Mouse (Mus musculus) thymus, postnatal 0 days (tissue): Measurements from ENCODE around the gene Mapkapk3. TPM values are rescaled to one million over a fixed set of nuclear protein-coding genes. Genes with fewer than 3 reads are reported as not detected.

Experiments used
- DNase-seq: peaks from one replicate; pipeline ENCODE4 v3.0.0-alpha.2; 2015; ENCODE audit warnings: low spot score
- microRNA-seq: library from miRNA; unstranded; fragments of <30 nt; microRNA quantifications from one replicate; pipeline ENCODE4, GENCODE M21; 2016; ENCODE audit warnings: borderline number of aligned reads
- polyA plus RNA-seq: library from polyadenylated mRNA; unstranded; fragments of >200 nt; fragmentation: Nextera tagmentation; extraction: Ambion mirVana; gene quantifications from 2 replicates; pipeline ENCODE4 v1.2.1, GENCODE M21; 2015

Mapkapk3 gene
- polyA plus RNA-seq, 1 experiment from 2014 or later: 22.5 TPM

DNA sequence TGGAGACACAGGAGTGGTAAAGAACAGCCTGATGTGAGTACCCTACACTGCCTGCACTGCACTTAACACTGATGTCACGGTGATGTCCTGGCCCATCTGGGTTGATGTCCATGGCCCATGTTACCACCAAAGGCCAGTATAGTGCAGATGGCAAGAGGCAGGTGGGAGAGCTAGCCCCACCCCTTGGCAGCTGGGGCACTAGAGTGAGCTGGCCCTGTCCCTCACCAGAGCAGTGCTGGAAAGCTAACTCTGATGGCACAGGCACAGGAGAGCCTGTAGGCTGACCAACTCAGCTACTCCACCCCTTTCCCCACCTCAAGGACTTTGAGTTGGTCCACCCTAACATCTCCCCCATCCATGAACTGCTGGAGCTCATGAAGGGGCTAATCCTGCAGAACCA lies 65.1 kb downstream of the Mapkapk3 start:
- no peak for DNase-seq

Small RNAs within 50 kb of the gene (microRNA-seq; reads per million reads assigned to microRNA genes)
- not detected for gene Gm22238

Other genes with a start within 250 kb of the Mapkapk3 start
- 0.01 and 0.27 TPM in 2 replicates for gene Dock3, start 58.0 kb downstream of the Mapkapk3 start, polyA plus RNA-seq
- gene Cish, start 6.1 kb upstream of the Mapkapk3 start, polyA plus RNA-seq: 12.9 and 20.3 TPM in 2 replicates
- 5.7 and 6.2 TPM in 2 replicates for gene Hemk1, start 48.5 kb upstream of the Mapkapk3 start, polyA plus RNA-seq
- gene 6430571L13Rik, start 50.7 kb upstream of the Mapkapk3 start, polyA plus RNA-seq: 0.42 and 0.51 TPM in 2 replicates
- gene Cacna2d2, start 109.7 kb upstream of the Mapkapk3 start, polyA plus RNA-seq: 0.31 and 0.35 TPM in 2 replicates
- 35.0 and 37.1 TPM in 2 replicates for gene Tmem115, start 244.1 kb upstream of the Mapkapk3 start, polyA plus RNA-seq